8 mouse cellular contexts compared by ENCODE assay signal in genomic region chr5:27402616-27403015, GRCm38 (mm10).
"Had no signal": no experiment of that assay in that cellular context is flagged by ENCODE, and none has a peak within 500 bp of the region (broad histone marks: within the 10 kb centered on the region; RNA-seq: fewer than 3 reads in every experiment).

No protein-coding gene starts in this region.

- DNase-seq: kidney, postnatal 36 days; left cerebral cortex, postnatal 4 days; lung, adult 18-20 months; midbrain, embryonic 14.5 days; right cerebral cortex, postnatal 4 days; spleen, adult 18-20 months; thymus, adult 18-20 months; thymus, postnatal 14 days had no signal
